ENCODE assay signal across 21 mouse cellular contexts in genomic region chr19:47835776-47836175, GRCm38 (mm10). TPM values are rescaled to one million over a fixed set of nuclear protein-coding genes. Genes with fewer than 3 reads are reported as not detected.
DNase-seq lines count a peak whose midpoint lies in the region; ATAC-seq and TF ChIP-seq lines count a peak whose summit lies in the region.
"Had no signal": no experiment of that assay in that cellular context is flagged by ENCODE, and none has a peak within 500 bp of the region (broad histone marks: within the 10 kb centered on the region; RNA-seq: fewer than 3 reads in every experiment).

No protein-coding gene starts in this region.

- no peak overlapping the region for H3K4me2 ChIP-seq in stomach, embryonic 16.5 days (ENCODE audit: low read depth, low read length)
- H3K4me2 ChIP-seq in forebrain, embryonic 12.5 days, result no peak overlapping the region
- H3K4me2 ChIP-seq: embryonic facial prominence, embryonic 15.5 days; forebrain, embryonic 15.5 days; heart, embryonic 12.5 days had no signal

- no peak overlapping the region for H3K9ac ChIP-seq in ES-E14 (ENCODE audit: insufficient read depth, low read depth, low read length, poor library complexity, severe bottlenecking)
- no peak overlapping the region for H3K9ac ChIP-seq in stomach, embryonic 16.5 days (ENCODE audit: low read length)
- no peak overlapping the region for H3K9ac ChIP-seq in forebrain, embryonic 12.5 days
- H3K9ac ChIP-seq: embryonic facial prominence, embryonic 15.5 days; forebrain, embryonic 15.5 days; heart, embryonic 12.5 days; hindbrain, embryonic 14.5 days had no signal

- no peak for ATAC-seq in stomach, embryonic 16.5 days (ENCODE audit: insufficient read depth, low FRiP score)
- no peak for ATAC-seq in forebrain, embryonic 12.5 days (ENCODE audit: low FRiP score)
- ATAC-seq: forebrain, embryonic 15.5 days had no signal

- no peak overlapping the region for H3K27ac ChIP-seq in testis, adult 2 months (ENCODE audit: control insufficient read depth, insufficient read depth, low read depth, low read length)
- H3K27ac ChIP-seq in ES-E14 (ENCODE audit: insufficient read depth, low read depth, low read length, poor library complexity, severe bottlenecking), result no peak overlapping the region
- peak overlapping the region; percentile 89 for H3K27ac ChIP-seq in stomach, embryonic 16.5 days (ENCODE audit: low read length)
- no peak overlapping the region for H3K27ac ChIP-seq in forebrain, embryonic 12.5 days
- H3K27ac ChIP-seq in thymus, adult 2 months (ENCODE audit: control insufficient read depth, insufficient read depth, low read length), result no peak overlapping the region
- H3K27ac ChIP-seq: embryonic facial prominence, embryonic 15.5 days; forebrain, embryonic 10.5 days; forebrain, embryonic 15.5 days; heart, adult 2 months; hindbrain, embryonic 10.5 days; hindbrain, embryonic 14.5 days had no signal

- H3K9me3 ChIP-seq in ES-E14 (ENCODE audit: control insufficient read depth, insufficient read depth, low read depth, low read length), result no peaks in the 10 kb centered on the region
- H3K9me3 ChIP-seq in stomach, embryonic 16.5 days (replicated peaks; ENCODE audit: control insufficient read depth, low read length), result no peaks in the 10 kb centered on the region
- no peaks in the 10 kb centered on the region for H3K9me3 ChIP-seq in forebrain, embryonic 12.5 days
- H3K9me3 ChIP-seq: embryonic facial prominence, embryonic 15.5 days; forebrain, embryonic 10.5 days; forebrain, embryonic 15.5 days; heart, embryonic 12.5 days; hindbrain, embryonic 10.5 days had no signal

- TF ChIP-seq CTCF in testis, adult 2 months (IDR thresholded peaks at IDR 0.05; ENCODE audit: control insufficient read depth, insufficient read depth, insufficient replicate concordance, low read depth, low read length), result no peak
- TF ChIP-seq CTCF in thymus, adult 2 months (IDR thresholded peaks at IDR 0.05; ENCODE audit: borderline replicate concordance, control insufficient read depth, extremely low read depth, insufficient read depth, low read length, poor library complexity), result no peak

- 80% methylated on average over 7 of the region's 7 CpGs for WGBS in stomach, embryonic 16.5 days
- 86% methylated on average over 7 of the region's 7 CpGs for WGBS in forebrain, embryonic 12.5 days
- 90% methylated on average over 7 of the region's 7 CpGs for WGBS in thymus, adult 2 months

- in situ Hi-C loops in ES-E14 (cut with MboI; ENCODE audit: low sequenced_read_pairs in 2 of 2, unreplicated experiment in 2 of 2), result no loop called here

- no peaks in the 10 kb centered on the region for H3K27me3 ChIP-seq in testis, adult 2 months (ENCODE audit: control insufficient read depth, insufficient read depth, low read length)
- H3K27me3 ChIP-seq in stomach, embryonic 16.5 days (ENCODE audit: control insufficient read depth, insufficient read depth, low read length), result no peaks in the 10 kb centered on the region
- H3K27me3 ChIP-seq in forebrain, embryonic 12.5 days, result peaks cover 21% of the 10 kb centered on the region
- H3K27me3 ChIP-seq in thymus, adult 2 months (ENCODE audit: control insufficient read depth, insufficient read depth, low read length), result no peaks in the 10 kb centered on the region
- H3K27me3 ChIP-seq: embryonic facial prominence, embryonic 15.5 days; forebrain, embryonic 15.5 days had no signal

- peak overlapping the region; percentile 70 for H3K4me3 ChIP-seq in testis, adult 2 months (ENCODE audit: control insufficient read depth, low read depth, low read length)
- peak overlapping the region in 1 of 2 experiments; percentile 5; a peak in 1 of 4 replicates for H3K4me3 ChIP-seq in ES-E14 (ENCODE audit: insufficient read depth in 1 of 2, low read depth in 1 of 2, low read length in 2 of 2, poor library complexity in 1 of 2, severe bottlenecking in 1 of 2)
- no peak overlapping the region for H3K4me3 ChIP-seq in stomach, embryonic 16.5 days (replicated peaks; ENCODE audit: low read length)
- no peak overlapping the region for H3K4me3 ChIP-seq in forebrain, embryonic 12.5 days (replicated peaks)
- H3K4me3 ChIP-seq in thymus, adult 2 months (ENCODE audit: control insufficient read depth, insufficient read depth, low read length), result no peak overlapping the region
- H3K4me3 ChIP-seq: embryonic facial prominence, embryonic 15.5 days; erythroblast, embryonic 14.5 days; forebrain, embryonic 10.5 days; forebrain, embryonic 15.5 days; heart, adult 2 months; heart, embryonic 12.5 days; hindbrain, embryonic 10.5 days had no signal

- H3K36me3 ChIP-seq in testis, adult 2 months (ENCODE audit: control insufficient read depth, insufficient read depth, low read length), result no peaks in the 10 kb centered on the region
- H3K36me3 ChIP-seq in ES-E14 (ENCODE audit: control insufficient read depth, insufficient read depth, low read length, poor library complexity, severe bottlenecking), result no peaks in the 10 kb centered on the region; the same call in 1 of the 2 replicates
- H3K36me3 ChIP-seq in stomach, embryonic 16.5 days (ENCODE audit: control insufficient read depth, insufficient read depth, low read length), result no peaks in the 10 kb centered on the region
- no peaks in the 10 kb centered on the region for H3K36me3 ChIP-seq in forebrain, embryonic 12.5 days (replicated peaks)
- no peaks in the 10 kb centered on the region for H3K36me3 ChIP-seq in thymus, adult 2 months (ENCODE audit: control insufficient read depth, insufficient read depth, low read length)
- H3K36me3 ChIP-seq: embryonic facial prominence, embryonic 15.5 days; forebrain, embryonic 10.5 days; forebrain, embryonic 15.5 days; heart, embryonic 12.5 days; hindbrain, embryonic 10.5 days had no signal

- H3K4me1 ChIP-seq in testis, adult 2 months (ENCODE audit: control insufficient read depth, insufficient read depth, low read length), result peaks cover 8% of the 10 kb centered on the region
- peaks cover 2 to 4% of the 10 kb centered on the region in 2 experiments; a peak in 1 of 4 replicates for H3K4me1 ChIP-seq in ES-E14 (ENCODE audit: control insufficient read depth in 2 of 2, insufficient read depth in 2 of 2, low read length in 2 of 2, poor library complexity in 1 of 2)
- no peaks in the 10 kb centered on the region; the same call in 1 of the 2 replicates for H3K4me1 ChIP-seq in stomach, embryonic 16.5 days (ENCODE audit: control insufficient read depth, insufficient read depth, low read length)
- H3K4me1 ChIP-seq in forebrain, embryonic 12.5 days, result peaks cover 4% of the 10 kb centered on the region
- peaks cover 5% of the 10 kb centered on the region for H3K4me1 ChIP-seq in thymus, adult 2 months (replicated peaks; ENCODE audit: control insufficient read depth, insufficient read depth, low read length)

- DNase-seq in testis, postnatal 10 days (ENCODE audit: low spot score), result no peak
- DNase-seq in ES-E14 (ENCODE audit: low read depth, low spot score), result no peak
- no peak for DNase-seq in thymus, adult 2 months
- DNase-seq: adrenal gland, adult 8-10 months; cerebellum, adult 11 months; cerebellum, adult 8-10 months; cerebellum, postnatal 14 days; embryo, embryonic 11 days; gastrocnemius, postnatal 36 days; heart, adult 2 months had no signal

- TF ChIP-seq POLR2A in testis, adult 2 months (IDR thresholded peaks at IDR 0.05; ENCODE audit: control insufficient read depth, low read depth, low read length), result no peak
- no peak for TF ChIP-seq POLR2A in thymus, adult 2 months (IDR thresholded peaks at IDR 0.05; ENCODE audit: control insufficient read depth, extremely low read depth, insufficient read depth, low read length, poor library complexity)

TF ChIP-seq in ES-E14, 5 proteins besides CTCF, POLR2A, EP300 and RAD21:
- TF ChIP-seq ZC3H11A (IDR thresholded peaks at IDR 0.05; ENCODE audit: borderline replicate concordance, low read depth, low read length), result no peak
- TF ChIP-seq HCFC1 (IDR thresholded peaks at IDR 0.05; ENCODE audit: borderline replicate concordance, insufficient read depth, low read length), result no peak
- TF ChIP-seq CHD2 (IDR thresholded peaks at IDR 0.05; ENCODE audit: low read depth, low read length), result no peak
- no peak for TF ChIP-seq ZNF384 (IDR thresholded peaks at IDR 0.05; ENCODE audit: low read depth, low read length)
- TF ChIP-seq MAFK (IDR thresholded peaks at IDR 0.05; ENCODE audit: insufficient read depth, low read depth, low read length), result peak; percentile 75

RNA-seq across cellular contexts. Expression of gene Gsto1, which starts 19.0 kb away (rescaled TPM):
- polyA plus RNA-seq in testis, adult 2 months (2012; rRNA removed), result 3.1 and 3.7 TPM in 2 replicates
- 28.1 and 60.7 TPM in 2 replicates for total RNA-seq in ES-E14 (2012; rRNA removed)
- 2,215 and 3,106 TPM in 2 replicates for polyA plus RNA-seq in stomach, embryonic 16.5 days (2015; fragmentation: Nextera tagmentation; extraction: Ambion mirVana)
- polyA plus RNA-seq in forebrain, embryonic 12.5 days (2016; fragmentation: Nextera tagmentation; extraction: Ambion mirVana), result 61.8 and 62.7 TPM in 2 replicates
- polyA plus RNA-seq in thymus, adult 2 months (2012; rRNA removed), result 20.4 and 30.4 TPM in 2 replicates

RNA-seq across cellular contexts. Expression of gene Gsto2, which starts 29.6 kb away (rescaled TPM):
- polyA plus RNA-seq in testis, adult 2 months (2012; rRNA removed), result 270 and 284 TPM in 2 replicates
- 0.21 and 0.71 TPM in 2 replicates for total RNA-seq in ES-E14 (2012; rRNA removed)
- polyA plus RNA-seq in stomach, embryonic 16.5 days (2015; fragmentation: Nextera tagmentation; extraction: Ambion mirVana), result 2.0 and 2.6 TPM in 2 replicates
- polyA plus RNA-seq in forebrain, embryonic 12.5 days (2016; fragmentation: Nextera tagmentation; extraction: Ambion mirVana), result 0.95 and 1.3 TPM in 2 replicates
- 0.14 and 0.84 TPM in 2 replicates for polyA plus RNA-seq in thymus, adult 2 months (2012; rRNA removed)
- total RNA-seq: common myeloid progenitor, adult 5-6 weeks had no signal
- polyA plus RNA-seq: erythroblast, embryonic 14.5 days had no signal

Comparison
In these comparisons a context has a peak if more than half of its experiments do, and no peak if none do; other contexts are left out.
1. RNA of gene Gsto1, which starts 19.0 kb away (polyA plus RNA-seq): 2,215 to 3,106 TPM in stomach, embryonic 16.5 days; 61.8 to 62.7 TPM in forebrain, embryonic 12.5 days, 20.4 to 30.4 TPM in thymus, adult 2 months and 3.1 to 3.7 TPM in testis, adult 2 months; every median in the first group is over 10 times any median in the second.
2. RNA of gene Gsto2, which starts 29.6 kb away (polyA plus RNA-seq): 270 to 284 TPM in testis, adult 2 months; 2.0 to 2.6 TPM in stomach, embryonic 16.5 days, 0.95 to 1.3 TPM in forebrain, embryonic 12.5 days and 0.14 to 0.84 TPM in thymus, adult 2 months; every median in the first group is over 10 times any median in the second.